Mouse (Mus musculus) right cerebral cortex, adult 2 months (tissue): ENCODE measurements around the gene Ubr4.

Experiments
- DNase-seq, 2 experiments: peaks; one replicate each; pipeline ENCODE4 v3.0.0; 2021 to 2022; ENCODE audit warnings: low spot score in 2 of 2

Ubr4 gene

GRCm38 (mm10) chr4:139430891-139431290, 78.5 kb downstream of the Ubr4 start:
- DNase-seq = no peak

- peak in 1 of 2 experiments; percentile 27 for DNase-seq
Observed at GRCm38 (mm10) chr4:139432966-139433765, 80.8 kb downstream of the Ubr4 start.

- no peak for DNase-seq
Observed at GRCm38 (mm10) chr4:139441244-139441643, 88.8 kb downstream of the Ubr4 start.

- no peak for DNase-seq
Observed at GRCm38 (mm10) chr4:139441806-139442205, 89.4 kb downstream of the Ubr4 start.

GRCm38 (mm10) chr4:139442391-139443355, 90.3 kb downstream of the Ubr4 start:
- no peak for DNase-seq

GRCm38 (mm10) chr4:139444315-139444714, 91.9 kb downstream of the Ubr4 start:
- no peak for DNase-seq

GRCm38 (mm10) chr4:139446176-139446575, 93.8 kb downstream of the Ubr4 start:
- DNase-seq = no peak

- no peak for DNase-seq
Observed at GRCm38 (mm10) chr4:139446731-139447675, 94.6 kb downstream of the Ubr4 start.

GRCm38 (mm10) chr4:139452944-139453700, 100.7 kb downstream of the Ubr4 start:
- DNase-seq = no peak

- DNase-seq = no peak
Observed at GRCm38 (mm10) chr4:139454339-139454738, 101.9 kb downstream of the Ubr4 start.

GRCm38 (mm10) chr4:139459970-139460369, 107.6 kb downstream of the Ubr4 start:
- DNase-seq = no peak

GRCm38 (mm10) chr4:139464163-139464562, 111.8 kb downstream of the Ubr4 start:
- peak; percentile 27 to 35 for DNase-seq

GRCm38 (mm10) chr4:139466541-139466940, 114.1 kb downstream of the Ubr4 start:
- DNase-seq = no peak

- peak; percentile 83 to 85 for DNase-seq
Observed at GRCm38 (mm10) chr4:139470198-139470597, 117.8 kb downstream of the Ubr4 start.

- DNase-seq = no peak
Observed at GRCm38 (mm10) chr4:139476663-139477625, 124.5 kb downstream of the Ubr4 start.

- DNase-seq = no peak
Observed at GRCm38 (mm10) chr4:139477983-139478382, 125.6 kb downstream of the Ubr4 start.

- DNase-seq = no peak
Observed at GRCm38 (mm10) chr4:139479176-139479575, 126.8 kb downstream of the Ubr4 start.

GRCm38 (mm10) chr4:139481400-139481799, 129.0 kb downstream of the Ubr4 start:
- DNase-seq = no peak

- no peak for DNase-seq
Observed at GRCm38 (mm10) chr4:139483461-139484105, 131.2 kb downstream of the Ubr4 start.
